Mouse (Mus musculus) kidney, postnatal 14 days (tissue): ENCODE data around the gene Hist2h3c1.

ENCODE experiments used
- DNase-seq: peaks from one replicate; pipeline ENCODE4 v3.0.0; 2022; ENCODE audit warnings: mixed read lengths

Gene Hist2h3c1

DNA sequence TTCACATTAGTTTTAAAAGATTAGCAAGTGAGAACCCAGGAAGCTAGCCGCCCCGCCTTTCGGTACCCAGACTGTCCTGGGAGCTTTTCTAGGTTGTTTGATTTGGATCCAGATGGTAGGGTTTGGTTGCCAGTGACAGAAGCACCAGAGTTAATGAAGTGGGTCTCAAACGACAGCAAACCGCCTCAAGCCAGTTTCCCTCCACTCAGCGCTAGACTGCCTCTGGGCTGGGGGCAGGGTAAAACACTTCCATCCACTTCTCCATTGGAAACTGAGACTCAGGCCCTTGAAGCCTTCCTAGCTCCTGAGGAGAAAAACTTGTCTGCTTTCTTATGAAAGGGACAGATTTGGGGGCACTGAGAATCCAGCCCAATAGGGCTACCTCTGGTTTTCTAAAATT, 46.2 kb downstream of the Hist2h3c1 start:
- no peak for DNase-seq

DNA sequence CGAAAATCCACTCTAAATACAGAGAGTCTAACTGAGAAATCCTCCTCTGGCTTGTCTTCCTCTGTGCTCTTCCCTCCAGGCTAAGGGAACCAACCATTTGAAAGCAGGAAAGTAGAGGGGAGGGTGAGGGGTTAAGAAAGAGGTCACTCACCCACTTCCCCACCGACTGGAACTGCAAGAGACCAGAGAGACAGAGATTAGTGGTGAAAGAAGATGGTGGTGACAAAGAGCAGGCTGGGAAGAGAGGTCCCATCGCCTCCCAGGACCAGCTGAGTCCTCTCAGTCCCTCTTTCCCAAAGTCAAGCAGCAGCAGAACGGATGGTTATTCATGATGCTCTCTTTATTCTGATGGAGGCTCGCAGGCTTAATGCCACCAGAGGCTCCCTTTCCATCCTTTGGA, 46.9 kb downstream of the Hist2h3c1 start:
- no peak for DNase-seq

DNA sequence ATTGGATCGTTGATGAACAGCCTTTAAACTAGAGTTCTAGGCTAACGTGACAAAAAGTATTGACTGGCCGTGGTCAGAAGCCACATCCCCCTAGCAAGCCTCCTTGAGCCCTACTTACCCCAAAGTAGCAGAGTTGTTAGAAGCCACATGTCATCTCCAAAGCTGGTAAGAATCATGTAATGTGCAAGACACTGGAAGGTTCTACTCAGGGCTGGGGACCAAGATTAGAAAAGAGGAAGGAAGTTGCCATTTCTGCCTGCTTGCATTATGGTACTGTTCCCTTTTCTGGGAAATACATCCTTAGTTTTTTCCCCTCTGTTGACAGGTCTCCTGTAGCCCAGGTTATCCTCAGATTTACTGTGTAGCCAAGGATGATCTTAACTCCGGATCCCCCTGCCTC, 47.3 kb downstream of the Hist2h3c1 start, which contains the start of gene Fcgr1:
Fcgr1 (minus strand) TSS at position 183 of the 400 bp plus-strand sequence.
- DNase-seq: no peak
